Mouse (Mus musculus): Measurements from ENCODE around the gene Higd1a.

The Higd1a gene

GRCm38 (mm10) chr9:121881301-121881700, 23.1 kb upstream of the Higd1a start:
- in situ Hi-C loops (cut with MboI, MseI): loop anchor here (5.0 kb wide), 1 partner anchor 106 kb away; no protein-coding TSS in a partner anchor

GRCm38 (mm10) chr9:121880840-121881239, 22.7 kb upstream of the Higd1a start:
- in situ Hi-C loops (cut with MboI, MseI): loop anchor here (5.0 kb wide), 1 partner anchor 106 kb away; no protein-coding TSS in a partner anchor

GRCm38 (mm10) chr9:121877052-121877740, 19.0 kb upstream of the Higd1a start:
- in situ Hi-C loops (cut with MboI, MseI): no loop called here

- in situ Hi-C loops (cut with MboI, MseI): no loop called here
Measured at GRCm38 (mm10) chr9:121873578-121873977, 15.4 kb upstream of the Higd1a start.

GRCm38 (mm10) chr9:121872062-121872683, 14.0 kb upstream of the Higd1a start:
- in situ Hi-C loops (cut with MboI, MseI): no loop called here

- in situ Hi-C loops (cut with MboI, MseI): no loop called here
Measured at GRCm38 (mm10) chr9:121869973-121870515, 11.9 kb upstream of the Higd1a start.

GRCm38 (mm10) chr9:121869432-121869831, 11.3 kb upstream of the Higd1a start:
- in situ Hi-C loops (cut with MboI, MseI): no loop called here

GRCm38 (mm10) chr9:121868236-121868635, 10.1 kb upstream of the Higd1a start:
- in situ Hi-C loops (cut with MboI, MseI): no loop called here

GRCm38 (mm10) chr9:121867632-121868031, 9.5 kb upstream of the Higd1a start:
- in situ Hi-C loops (cut with MboI, MseI): no loop called here

GRCm38 (mm10) chr9:121865425-121866008, 7.4 kb upstream of the Higd1a start:
- in situ Hi-C loops (cut with MboI, MseI): no loop called here

GRCm38 (mm10) chr9:121864837-121865236, 6.7 kb upstream of the Higd1a start:
- in situ Hi-C loops (cut with MboI, MseI): no loop called here

GRCm38 (mm10) chr9:121860921-121861320, 2.8 kb upstream of the Higd1a start:
- in situ Hi-C loops (cut with MboI, MseI): no loop called here

- in situ Hi-C loops (cut with MboI, MseI): loop anchor here (10.0 kb wide), 1 partner anchor 375 kb away; no protein-coding TSS in a partner anchor
Measured at GRCm38 (mm10) chr9:121859345-121859744, 1.2 kb upstream of the Higd1a start.

GRCm38 (mm10) chr9:121857474-121858152, 549 bp downstream of the Higd1a start:
- in situ Hi-C loops (cut with MboI, MseI): loop anchor here (10.0 kb wide), 1 partner anchor 377 kb away; no protein-coding TSS in a partner anchor

GRCm38 (mm10) chr9:121856649-121857416, 1.3 kb downstream of the Higd1a start:
- in situ Hi-C loops (cut with MboI, MseI): loop anchor here (10.0 kb wide), 1 partner anchor 378 kb away; no protein-coding TSS in a partner anchor

- in situ Hi-C loops (cut with MboI, MseI): loop anchor here (10.0 kb wide), 1 partner anchor 381 kb away; no protein-coding TSS in a partner anchor
Measured at GRCm38 (mm10) chr9:121854246-121854645, 3.9 kb downstream of the Higd1a start.

- in situ Hi-C loops (cut with MboI, MseI): loop anchor here (25.0 kb wide), 1 partner anchor 139 kb away; the partner anchor contains the start of gene Pomgnt2
Measured at GRCm38 (mm10) chr9:121847842-121848241, 10.3 kb downstream of the Higd1a start.

GRCm38 (mm10) chr9:121847138-121847537, 11.0 kb downstream of the Higd1a start:
- in situ Hi-C loops (cut with MboI, MseI): loop anchor here (25.0 kb wide), 1 partner anchor 140 kb away; the partner anchor contains the start of gene Pomgnt2

- in situ Hi-C loops (cut with MboI, MseI): loop anchor here (25.0 kb wide), 1 partner anchor 141 kb away; the partner anchor contains the start of gene Pomgnt2
Measured at GRCm38 (mm10) chr9:121846526-121847118, 11.5 kb downstream of the Higd1a start.

GRCm38 (mm10) chr9:121842914-121843313, 15.2 kb downstream of the Higd1a start:
- in situ Hi-C loops (cut with MboI, MseI): loop anchor here (25.0 kb wide), 1 partner anchor 144 kb away; the partner anchor contains the start of gene Pomgnt2

All from T-helper 1 cell (primary cell).